Mouse (Mus musculus) liver, embryonic 16.5 days (tissue): ENCODE measurements at regions not wholly inside any gene's neighbourhood (a gene's known extent, or its start where the extent isn't known, plus 50 kb on each side); places are given as distances from the start of the nearest gene placed in this dataset.

Source experiments
- ATAC-seq: fragments of 200-750 bp; cut with Nextera tagmentation; 2 replicates; pipeline ENCODE4 v1.8.0; 2017; ENCODE audit warnings: low read depth, mild to moderate bottlenecking, moderate number of reproducible peaks, moderate library complexity
- H3K27ac ChIP-seq: fragments of 300-500 bp; sonication (generic); 2 replicates; pipeline ENCODE4 v1.5.1; 2014; ENCODE audit warnings: mild to moderate bottlenecking, low read length
- H3K27me3 ChIP-seq: fragments of 300-500 bp; sonication (generic); 2 replicates; pipeline ENCODE4 v1.6.1; 2014; ENCODE audit warnings: low read depth, low read length, mixed read lengths; ENCODE audit not compliant: control insufficient read depth, insufficient read depth
- H3K36me3 ChIP-seq: fragments of 300-500 bp; sonication (generic); 2 replicates; pipeline ENCODE4 v1.6.1; 2014; ENCODE audit warnings: mild to moderate bottlenecking; ENCODE audit not compliant: control insufficient read depth, insufficient read depth
- H3K4me1 ChIP-seq: fragments of 300-500 bp; sonication (generic); 2 replicates; pipeline ENCODE4 v1.6.1; 2014; ENCODE audit warnings: low read depth, low read length, mixed read lengths; ENCODE audit not compliant: control insufficient read depth
- H3K4me2 ChIP-seq: fragments of 300-500 bp; sonication (generic); 2 replicates; pipeline ENCODE4 v1.6.1; 2014; ENCODE audit warnings: low read depth, low read length, mixed read lengths
- H3K4me3 ChIP-seq: fragments of 300-500 bp; sonication (generic); 2 replicates; pipeline ENCODE4 v1.5.1; 2014; ENCODE audit warnings: low read depth, mild to moderate bottlenecking, low read length
- H3K9ac ChIP-seq: fragments of 300-500 bp; sonication (generic); 2 replicates; pipeline ENCODE4 v1.6.1; 2014; ENCODE audit warnings: low read depth, low read length
- H3K9me3 ChIP-seq: fragments of 300-500 bp; sonication (generic); replicated peaks from 2 replicates; pipeline ENCODE4 v1.6.1; 2016; ENCODE audit warnings: low read length; ENCODE audit not compliant: control insufficient read depth
- WGBS: fragments of 180-500 bp; shearing (Covaris S2); extraction: QIAGEN DNeasy Blood & Tissue Kit; methylation state at CpG from one replicate; pipeline ENCODE4 v1.1.7; 2014; ENCODE audit not compliant: insufficient replicate concordance; 5-methylcytosine and 5-hydroxymethylcytosine counted together

DNA sequence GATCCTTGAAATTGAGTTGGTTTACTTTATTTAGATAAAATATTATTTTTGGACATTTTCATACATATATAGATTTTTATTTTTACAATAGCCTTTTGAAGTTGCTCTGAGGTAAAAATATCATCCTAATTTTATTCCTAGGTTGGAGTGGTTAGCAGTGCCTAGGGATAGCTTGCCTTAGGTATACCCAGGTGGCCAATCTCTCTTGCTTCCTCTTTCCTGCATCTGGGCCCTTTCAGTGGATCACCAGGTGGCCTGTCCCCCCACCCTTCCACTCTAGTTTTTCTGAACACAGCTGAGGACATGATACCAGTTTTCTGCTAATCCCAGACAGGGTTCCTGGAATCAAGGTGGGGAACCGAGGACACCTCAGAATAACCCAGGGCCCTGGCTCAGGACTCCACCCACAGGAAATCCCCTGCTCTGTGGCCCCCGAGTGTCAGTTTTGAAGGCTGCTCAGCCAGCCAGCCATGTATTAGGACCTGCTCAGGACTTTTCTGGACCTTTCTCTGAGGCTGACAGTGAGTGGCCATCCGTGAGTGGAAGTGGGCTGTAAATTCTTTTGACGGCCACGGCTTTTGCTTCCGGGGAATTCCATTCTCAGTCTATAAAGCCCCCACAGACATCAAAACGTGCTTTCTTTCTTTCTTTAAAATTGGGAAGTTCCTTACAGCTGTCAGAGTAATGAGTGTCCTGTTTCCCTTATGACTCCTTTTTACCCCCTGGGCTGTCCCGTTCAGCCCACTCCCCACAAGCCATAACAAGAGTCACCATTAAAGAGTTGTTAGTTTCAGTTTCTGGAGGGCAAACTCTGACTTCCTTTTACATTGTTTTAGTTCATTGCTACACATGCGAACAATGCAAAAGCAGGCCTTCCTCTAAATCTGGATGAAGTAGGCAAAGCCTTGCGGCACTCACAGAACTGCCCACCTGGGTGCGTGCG, 87.8 kb upstream of the Ccnd2 start:
- Histone ChIP-seq H3K4me3 (no peak overlapping the region), H3K4me2 (no peak overlapping the region), H3K9me3 (no peaks in the 10 kb centered on the region), H3K9ac (no peak overlapping the region), H3K27me3 (no peaks in the 10 kb centered on the region), H3K27ac (no peak overlapping the region), H3K4me1 (no peaks in the 10 kb centered on the region), H3K36me3 (no peaks in the 10 kb centered on the region)
- 28% methylated on average over 12 of the region's 12 CpGs for WGBS
- ATAC-seq, result no peak

DNA sequence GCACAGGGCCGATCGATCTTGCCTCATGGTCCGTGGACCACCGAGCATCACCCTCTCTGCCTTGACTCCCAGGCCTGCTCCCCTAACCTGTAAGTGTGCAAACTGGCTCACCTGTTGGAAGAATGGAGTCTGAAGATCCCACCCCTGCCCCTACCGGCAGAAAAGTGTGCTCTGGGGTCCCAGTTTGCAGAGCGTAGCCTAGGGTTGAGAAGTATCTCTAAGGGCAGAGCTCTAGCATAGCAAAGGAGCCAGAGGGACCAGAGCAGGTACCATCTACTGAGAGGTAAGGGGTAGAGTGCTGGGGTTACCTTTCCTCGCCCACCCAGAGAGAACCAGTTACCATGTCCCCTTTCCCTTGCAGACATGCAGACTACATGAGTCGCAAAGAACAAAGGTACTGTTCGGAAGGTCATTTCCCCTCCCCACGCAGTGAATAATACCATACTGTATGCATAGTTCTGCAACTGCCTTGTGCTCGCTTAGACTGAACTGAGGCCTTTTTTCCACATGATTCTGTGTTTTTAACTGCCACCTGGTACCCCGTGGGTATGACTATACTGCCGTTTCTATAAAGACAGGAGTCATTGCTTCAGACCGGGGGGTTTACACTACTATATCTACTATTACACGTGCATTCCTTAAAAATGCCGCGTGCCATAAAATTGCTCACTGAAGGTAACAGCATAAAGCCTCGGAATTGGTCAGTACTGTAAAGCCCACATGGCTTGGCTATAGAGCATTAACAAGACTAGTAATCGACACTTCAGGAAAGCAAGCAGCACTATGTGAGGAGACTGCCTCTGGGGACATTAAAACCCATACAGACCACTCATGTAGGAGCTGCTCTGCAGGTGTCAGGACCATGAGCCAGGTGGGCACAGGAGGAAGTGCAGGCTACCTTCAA, 88.7 kb upstream of the Ccnd2 start:
- WGBS, result 73% methylated on average over 19 of the region's 19 CpGs
- H3K9me3 ChIP-seq, result no peaks in the 10 kb centered on the region
- H3K4me1 ChIP-seq, result peaks cover 2% of the 10 kb centered on the region
- H3K27ac ChIP-seq, result no peak overlapping the region
- no peak overlapping the region for H3K9ac ChIP-seq
- H3K36me3 ChIP-seq, result no peaks in the 10 kb centered on the region
- no peaks in the 10 kb centered on the region for H3K27me3 ChIP-seq
- no peak overlapping the region for H3K4me2 ChIP-seq
- no peak for ATAC-seq
- H3K4me3 ChIP-seq, result no peak overlapping the region

DNA sequence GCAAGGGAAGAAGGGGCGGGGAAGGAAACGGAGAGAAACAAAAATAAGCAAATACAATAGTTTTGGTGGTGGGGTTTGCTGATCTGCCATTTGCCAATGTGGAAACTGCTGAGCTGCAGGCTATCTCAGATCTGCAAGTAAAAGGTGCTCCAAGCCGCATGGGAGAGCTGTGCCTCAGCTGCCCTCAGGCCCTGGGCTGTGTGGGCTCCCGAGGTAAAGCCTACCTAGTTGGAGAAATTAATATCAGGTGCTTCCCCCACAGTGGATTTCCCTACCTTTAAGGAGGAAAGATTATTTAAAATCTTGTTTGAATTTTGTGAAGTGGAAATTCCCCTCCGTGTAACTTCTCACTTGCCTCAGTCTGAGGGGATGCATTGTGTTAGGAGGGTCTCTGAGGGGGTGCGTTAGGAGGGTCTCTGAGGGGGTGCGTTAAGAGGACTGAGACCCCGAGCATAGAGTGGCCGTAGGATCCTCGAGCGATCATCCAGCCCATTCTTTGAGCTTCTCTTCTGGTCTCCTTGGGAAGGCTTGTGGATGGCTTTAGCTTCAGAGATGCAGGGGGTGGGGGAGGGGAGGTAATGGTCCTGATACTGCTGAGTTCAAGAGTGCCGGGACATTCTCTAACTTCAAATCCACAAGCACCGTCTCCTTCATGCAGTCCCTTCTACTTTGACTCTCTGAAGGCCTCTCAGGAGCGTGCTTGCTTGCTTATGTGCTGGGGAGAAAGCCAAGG, 89.9 kb upstream of the Ccnd2 start:
- Histone ChIP-seq H3K4me3 (no peak overlapping the region), H3K4me2 (no peak overlapping the region), H3K9ac (no peak overlapping the region), H3K27me3 (no peaks in the 10 kb centered on the region), H3K36me3 (no peaks in the 10 kb centered on the region), H3K9me3 (no peaks in the 10 kb centered on the region), H3K27ac (no peak overlapping the region), H3K4me1 (peaks cover 8% of the 10 kb centered on the region)
- 59% methylated on average over 14 of the region's 14 CpGs for WGBS
- ATAC-seq, result no peak

DNA sequence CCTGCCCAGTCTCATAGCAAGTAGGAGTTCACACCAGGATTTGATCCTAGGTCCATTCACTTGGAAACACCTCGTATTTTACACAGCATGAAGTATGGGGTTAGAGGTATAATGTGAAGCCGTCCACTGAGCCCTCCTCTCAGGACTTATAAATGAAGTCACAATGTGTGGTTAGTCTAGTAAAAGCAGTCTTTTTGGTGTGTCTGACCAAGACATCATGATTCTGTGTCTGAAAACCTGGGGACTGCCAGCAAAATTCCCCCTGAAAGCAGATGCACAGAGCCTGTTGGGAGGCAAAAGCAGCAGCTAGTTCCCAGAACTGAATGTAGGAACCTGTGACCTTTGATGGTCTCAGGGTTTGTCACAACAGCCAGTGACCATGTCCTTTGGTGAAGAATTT, 91.0 kb upstream of the Ccnd2 start:
- no peak overlapping the region for H3K27ac ChIP-seq
- H3K27me3 ChIP-seq, result no peaks in the 10 kb centered on the region
- no peak for ATAC-seq
- 58% methylated on average over 2 of the region's 2 CpGs for WGBS
- H3K9ac ChIP-seq, result no peak overlapping the region
- peaks cover 8% of the 10 kb centered on the region for H3K4me1 ChIP-seq
- H3K36me3 ChIP-seq, result no peaks in the 10 kb centered on the region
- H3K4me2 ChIP-seq, result no peak overlapping the region
- no peaks in the 10 kb centered on the region for H3K9me3 ChIP-seq
- no peak overlapping the region for H3K4me3 ChIP-seq

DNA sequence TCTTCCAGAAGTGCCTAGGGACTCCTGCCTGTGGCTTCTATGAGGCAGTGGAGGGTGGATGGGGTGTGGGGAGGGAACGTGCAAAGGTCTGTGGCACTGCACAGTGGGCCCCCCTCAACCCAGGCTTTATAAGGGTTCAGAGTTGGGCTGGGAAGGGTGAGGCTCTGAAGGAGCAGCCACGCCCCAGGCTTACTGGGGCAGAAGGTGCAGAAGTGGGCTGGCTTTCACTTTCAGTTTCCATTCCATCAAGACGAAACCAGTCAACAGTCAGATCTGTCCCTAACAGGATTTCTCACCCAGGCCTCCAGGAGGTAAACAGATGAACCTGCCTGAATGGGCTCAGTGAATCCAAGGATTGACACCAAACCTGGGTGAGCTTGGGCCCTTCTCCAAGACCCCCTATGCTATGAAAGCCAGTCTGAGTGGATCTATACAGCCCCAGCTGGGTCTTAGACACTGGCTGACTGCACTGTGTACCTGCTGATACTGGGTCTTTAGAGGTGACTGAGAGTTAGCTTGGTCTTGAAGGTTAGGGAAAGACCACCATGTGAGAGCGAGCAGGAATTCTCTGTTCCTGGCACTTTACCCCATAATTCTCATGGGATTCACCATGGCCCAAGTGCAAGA, 93.9 kb upstream of the Ccnd2 start:
- no peaks in the 10 kb centered on the region for H3K9me3 ChIP-seq
- peak overlapping the region; percentile 56 for H3K4me3 ChIP-seq
- H3K27me3 ChIP-seq, result no peaks in the 10 kb centered on the region
- H3K36me3 ChIP-seq, result no peaks in the 10 kb centered on the region
- peaks cover 8% of the 10 kb centered on the region for H3K4me1 ChIP-seq
- H3K9ac ChIP-seq, result peak overlapping the region; percentile 47
- WGBS, result 27% methylated on average over 4 of the region's 4 CpGs
- H3K4me2 ChIP-seq, result peak overlapping the region; percentile 65
- peak; percentile 82 for ATAC-seq
- H3K27ac ChIP-seq, result no peak overlapping the region; the same call in 1 of the 2 replicates

DNA sequence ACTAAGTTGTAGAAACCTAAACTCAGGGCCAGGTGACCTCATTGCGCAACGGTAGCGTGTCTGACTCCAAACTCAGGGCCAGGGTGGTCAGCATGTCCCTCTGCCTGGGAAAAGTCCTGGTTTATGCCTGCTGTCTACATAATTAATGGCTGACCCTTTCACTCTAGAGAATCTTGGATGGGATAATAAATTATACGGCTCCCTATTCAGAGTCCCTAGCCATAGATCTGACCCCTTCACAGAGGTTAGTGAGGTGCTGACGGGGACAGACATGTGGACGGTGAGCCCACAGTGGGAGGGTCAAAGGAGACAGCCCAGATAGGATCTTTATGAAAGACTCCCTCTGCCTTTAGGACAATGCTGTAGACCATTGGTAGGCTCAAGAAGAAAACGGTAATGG, 94.7 kb upstream of the Ccnd2 start:
- Histone ChIP-seq H3K27ac (no peak overlapping the region), H3K27me3 (no peaks in the 10 kb centered on the region), H3K9me3 (no peaks in the 10 kb centered on the region), H3K4me3 (no peak overlapping the region), H3K4me2 (no peak overlapping the region), H3K4me1 (peaks cover 8% of the 10 kb centered on the region), H3K9ac (no peak overlapping the region), H3K36me3 (no peaks in the 10 kb centered on the region)
- ATAC-seq, result no peak
- WGBS, result 79% methylated on average over 7 of the region's 7 CpGs

DNA sequence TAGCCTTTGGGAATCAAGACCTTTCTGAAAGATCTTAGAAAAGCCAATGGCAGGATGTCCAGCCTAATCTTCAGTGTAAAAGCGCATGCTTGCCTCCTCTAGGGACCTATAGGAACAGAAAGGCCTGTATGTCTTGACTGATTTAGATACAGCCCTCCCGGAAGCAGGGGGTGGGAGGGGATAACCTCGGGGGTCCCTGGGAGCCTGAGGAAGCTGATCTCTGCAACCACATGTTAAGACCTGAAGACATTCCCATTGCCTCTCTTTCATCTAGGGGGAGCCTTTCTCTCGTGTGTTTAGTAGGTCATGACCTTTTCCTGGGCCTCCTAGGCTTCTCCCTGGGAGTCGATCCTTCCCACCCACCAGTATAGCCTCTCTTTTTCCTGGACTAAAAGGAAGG, 95.3 kb upstream of the Ccnd2 start:
- Histone ChIP-seq H3K27ac (no peak overlapping the region), H3K27me3 (no peaks in the 10 kb centered on the region), H3K4me1 (peaks cover 8% of the 10 kb centered on the region), H3K9ac (no peak overlapping the region), H3K4me2 (no peak overlapping the region), H3K4me3 (no peak overlapping the region), H3K36me3 (no peaks in the 10 kb centered on the region), H3K9me3 (no peaks in the 10 kb centered on the region)
- ATAC-seq, result no peak
- WGBS, result 61% methylated on average over 5 of the region's 5 CpGs

DNA sequence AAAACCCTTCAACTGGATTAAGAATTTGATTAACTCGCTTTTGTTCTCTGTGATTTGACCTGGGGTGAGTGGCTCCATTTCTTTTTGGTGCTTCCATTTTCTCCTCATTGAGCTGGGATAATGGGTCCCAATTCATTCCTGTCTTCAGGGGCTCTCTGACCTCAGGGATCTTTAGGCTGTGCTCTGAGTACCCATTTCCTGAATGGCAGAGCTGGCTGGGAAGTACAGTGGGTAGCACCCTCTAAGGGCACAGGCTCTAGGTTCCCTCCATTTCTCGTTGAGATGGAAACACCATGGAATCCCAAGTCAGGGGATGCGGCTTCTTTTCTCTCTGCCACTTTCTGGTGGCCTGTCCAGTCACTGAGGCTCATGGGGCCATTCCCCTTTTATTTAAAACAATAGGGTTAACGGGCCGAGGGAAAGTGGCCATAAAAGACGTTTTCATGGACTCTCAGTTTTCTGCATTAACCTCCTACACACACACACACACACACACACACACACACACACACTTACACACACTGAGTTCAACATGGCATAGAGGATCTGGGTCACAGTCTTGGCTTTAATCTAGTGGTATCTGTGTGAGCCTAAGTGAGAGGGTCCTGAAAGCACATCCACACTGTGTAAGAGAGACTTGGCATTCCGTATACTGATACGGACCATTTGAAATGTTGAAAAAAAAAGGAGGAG, 98.3 kb upstream of the Ccnd2 start:
- Histone ChIP-seq H3K9me3 (no peaks in the 10 kb centered on the region), H3K36me3 (no peaks in the 10 kb centered on the region), H3K9ac (no peak overlapping the region), H3K4me3 (no peak overlapping the region), H3K4me2 (no peak overlapping the region), H3K4me1 (peaks cover 8% of the 10 kb centered on the region), H3K27ac (no peak overlapping the region), H3K27me3 (no peaks in the 10 kb centered on the region)
- ATAC-seq, result no peak
- WGBS, result 52% methylated on average over 8 of the region's 8 CpGs
